ENCODE assay signal across 8 mouse cellular contexts in the genomic region with DNA sequence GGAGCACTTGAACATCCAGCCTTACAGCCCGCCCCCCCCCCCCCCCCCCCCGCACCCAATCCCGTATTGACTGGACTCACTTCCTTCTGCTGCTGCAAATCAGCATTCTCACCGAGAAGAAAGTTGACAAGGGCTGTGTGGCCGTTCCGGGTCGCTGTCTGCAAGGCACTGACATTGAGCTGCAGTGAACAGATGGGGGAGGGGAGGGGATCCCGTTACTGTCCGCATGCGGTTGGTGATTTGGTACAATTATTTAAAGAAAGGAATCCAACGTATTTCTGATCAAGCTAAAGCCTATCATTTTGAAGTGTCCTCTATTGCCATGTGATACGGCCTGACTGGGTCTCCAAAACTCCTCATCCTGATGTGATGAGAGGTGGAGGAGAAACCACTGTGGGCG. TPM values are rescaled to one million over a fixed set of nuclear protein-coding genes. Genes with fewer than 3 reads are reported as not detected.
DNase-seq lines count a peak whose midpoint lies in the region; ATAC-seq and TF ChIP-seq lines count a peak whose summit lies in the region.

No protein-coding gene starts in this region.

- no peak; the same call in 1 of the 2 replicates for TF ChIP-seq CTCF in lung, embryonic 14.5 days (IDR thresholded peaks at IDR 0.05; ENCODE audit: low read depth)
- TF ChIP-seq CTCF in lung, adult 2 months (IDR thresholded peaks at IDR 0.05; ENCODE audit: insufficient read depth, low read length), result no peak

- no peak for TF ChIP-seq POLR2A in lung, adult 2 months (IDR thresholded peaks at IDR 0.05; ENCODE audit: borderline replicate concordance, extremely low read depth, low read depth, low read length)

- no peak overlapping the region for H3K27ac ChIP-seq in lung, embryonic 14.5 days (ENCODE audit: low read depth)
- H3K27ac ChIP-seq in kidney, embryonic 14.5 days (ENCODE audit: low read depth, low read length), result no peak overlapping the region

- DNase-seq in lung, embryonic 14.5 days, result peak; percentile 43
- no peak for DNase-seq in lung, adult 2 months
- peak; percentile 34 for DNase-seq in heart, adult 9 months (ENCODE audit: low spot score in 2 of 2)
- DNase-seq in retina, embryonic 14.5 days (ENCODE audit: low spot score), result peak; percentile 55
- DNase-seq in gastrocnemius, adult 8-10 months (ENCODE audit: low spot score in 2 of 2), result no peak
- DNase-seq in urinary bladder, adult 2 months (ENCODE audit: low spot score), result no peak

- H3K9ac ChIP-seq in lung, embryonic 14.5 days, result no peak overlapping the region
- H3K9ac ChIP-seq in kidney, embryonic 14.5 days (ENCODE audit: low read depth, low read length), result no peak overlapping the region

- no peaks in the 10 kb centered on the region for H3K27me3 ChIP-seq in lung, embryonic 14.5 days (ENCODE audit: insufficient read depth, low read length)
- no peaks in the 10 kb centered on the region for H3K27me3 ChIP-seq in kidney, embryonic 14.5 days (ENCODE audit: control insufficient read depth, insufficient read depth, low read length)

- no peaks in the 10 kb centered on the region for H3K36me3 ChIP-seq in lung, embryonic 14.5 days (ENCODE audit: insufficient read depth)
- H3K36me3 ChIP-seq in kidney, embryonic 14.5 days (ENCODE audit: control insufficient read depth, insufficient read depth, low read length), result no peaks in the 10 kb centered on the region

- H3K4me2 ChIP-seq in lung, embryonic 14.5 days, result no peak overlapping the region; the same call in 1 of the 2 replicates
- peak overlapping the region; percentile 22 for H3K4me2 ChIP-seq in kidney, embryonic 14.5 days (replicated peaks; ENCODE audit: low read depth, low read length)

- peaks cover 11% of the 10 kb centered on the region; the same call in 1 of the 2 replicates for H3K4me1 ChIP-seq in lung, embryonic 14.5 days (ENCODE audit: insufficient read depth)
- peaks cover 24% of the 10 kb centered on the region for H3K4me1 ChIP-seq in lung, adult 2 months (ENCODE audit: control insufficient read depth, insufficient read depth, low read length)
- H3K4me1 ChIP-seq in kidney, embryonic 14.5 days (ENCODE audit: control insufficient read depth, insufficient read depth, low read length), result peaks cover 31% of the 10 kb centered on the region

- ATAC-seq in lung, embryonic 14.5 days (ENCODE audit: insufficient read depth), result no peak
- peak; percentile 40; the same call in 1 of the 2 replicates for ATAC-seq in kidney, embryonic 14.5 days (ENCODE audit: low FRiP score, low TSS enrichment)
- no peak for ATAC-seq in CD4-positive, CD25-positive, alpha-beta regulatory T cell, adult 4 months

- peaks cover 3% of the 10 kb centered on the region; the same call in 1 of the 2 replicates for H3K9me3 ChIP-seq in lung, embryonic 14.5 days (ENCODE audit: low read depth, low read length)
- H3K9me3 ChIP-seq in kidney, embryonic 14.5 days (ENCODE audit: control insufficient read depth, low read length), result no peaks in the 10 kb centered on the region

- no peak overlapping the region for H3K4me3 ChIP-seq in lung, embryonic 14.5 days (ENCODE audit: low read depth, low read length)
- no peak overlapping the region for H3K4me3 ChIP-seq in lung, adult 2 months (replicated peaks; ENCODE audit: extremely low read depth, low read depth, low read length)
- H3K4me3 ChIP-seq in kidney, embryonic 14.5 days (ENCODE audit: low read length), result no peak overlapping the region

- WGBS in lung, embryonic 14.5 days, result 28% methylated on average over 11 of the region's 13 CpGs
- WGBS in lung, adult 2 months, result 31% methylated on average over 13 of the region's 13 CpGs
- WGBS in kidney, embryonic 14.5 days, result 21% methylated on average over 11 of the region's 13 CpGs

RNA-seq across cellular contexts. Expression of gene Ankdd1b, which starts 35.2 kb away (rescaled TPM):
- polyA plus RNA-seq in lung, embryonic 14.5 days (2014; fragmentation: Nextera tagmentation; extraction: Ambion mirVana), result not detected in 2 replicates
- polyA plus RNA-seq in lung, adult 2 months (2012; rRNA removed), result 0.06 TPM in 1 of 2 replicates, not detected in the other
- polyA plus RNA-seq in kidney, embryonic 14.5 days (2014; fragmentation: Nextera tagmentation; extraction: Ambion mirVana), result 0.28 TPM in 1 of 2 replicates, not detected in the other
- under 1 TPM in 2 of 4 experiments, not detected in 2; 0.17 to 0.20 TPM for total RNA-seq in gastrocnemius, adult 8-10 months (2022)
- polyA plus RNA-seq in CD4-positive, CD25-positive, alpha-beta regulatory T cell, adult 4 months (2017; shearing (Covaris generic)), result not detected
- polyA plus RNA-seq in urinary bladder, adult 2 months (2012; rRNA removed), result 1.7 and 2.3 TPM in 2 replicates

RNA-seq across cellular contexts. Expression of gene Poc5, which starts 47.7 kb away (rescaled TPM):
- polyA plus RNA-seq in lung, embryonic 14.5 days (2014; fragmentation: Nextera tagmentation; extraction: Ambion mirVana), result 18.1 and 18.3 TPM in 2 replicates
- polyA plus RNA-seq in lung, adult 2 months (2012; rRNA removed), result 6.3 and 10.5 TPM in 2 replicates
- 17.4 and 18.4 TPM in 2 replicates for polyA plus RNA-seq in kidney, embryonic 14.5 days (2014; fragmentation: Nextera tagmentation; extraction: Ambion mirVana)
- total RNA-seq in gastrocnemius, adult 8-10 months (2022), result 1 to 10 TPM; 5.3 to 6.9 (median 6.1) TPM
- polyA plus RNA-seq in CD4-positive, CD25-positive, alpha-beta regulatory T cell, adult 4 months (2017; shearing (Covaris generic)), result 10 to 100 TPM; 11.3 to 12.0 TPM
- 7.0 and 9.8 TPM in 2 replicates for polyA plus RNA-seq in urinary bladder, adult 2 months (2012; rRNA removed)

RNA-seq across cellular contexts. Expression of gene Gm17622, which starts 54.7 kb away (rescaled TPM):
- not detected in 2 replicates for polyA plus RNA-seq in lung, embryonic 14.5 days (2014; fragmentation: Nextera tagmentation; extraction: Ambion mirVana)
- polyA plus RNA-seq in lung, adult 2 months (2012; rRNA removed), result not detected in 2 replicates
- not detected in 2 replicates for polyA plus RNA-seq in kidney, embryonic 14.5 days (2014; fragmentation: Nextera tagmentation; extraction: Ambion mirVana)
- not detected for total RNA-seq in gastrocnemius, adult 8-10 months (2022)
- polyA plus RNA-seq in CD4-positive, CD25-positive, alpha-beta regulatory T cell, adult 4 months (2017; shearing (Covaris generic)), result not detected
- not detected in 2 replicates for polyA plus RNA-seq in urinary bladder, adult 2 months (2012; rRNA removed)

Comparison
In these comparisons a context has a peak if more than half of its experiments do, and no peak if none do; other contexts are left out.
1. DNase-seq: peak in lung, embryonic 14.5 days (single experiment), heart, adult 9 months (2 of 2) and retina, embryonic 14.5 days (single experiment); none in lung, adult 2 months (single experiment), gastrocnemius, adult 8-10 months (0 of 2) and urinary bladder, adult 2 months (single experiment).